Mouse (Mus musculus): ENCODE results near the gene Tcap. TPM values are rescaled to one million over a fixed set of nuclear protein-coding genes. Genes with fewer than 3 reads are reported as not detected.

Gene Tcap
- total RNA-seq, 1 experiment from 2014 or later = not detected

Other genes with a start within 250 kb of the Tcap start
- 26.2 to 33.1 TPM (median 27.1 TPM) in 3 replicates for gene Fbxl20, start 233.4 kb upstream of the Tcap start, total RNA-seq (2017)
- 23.7 to 46.9 TPM (median 25.9 TPM) in 3 replicates for gene Med1, start 190.5 kb upstream of the Tcap start, total RNA-seq (2017)
- 54.4 to 102 TPM (median 56.3 TPM) in 3 replicates for gene Cdk12, start 180.8 kb upstream of the Tcap start, total RNA-seq (2017)
- not detected in 3 replicates for gene Neurod2, start 54.2 kb upstream of the Tcap start, total RNA-seq (2017)
- not detected in 3 replicates for gene Ppp1r1b, start 35.4 kb upstream of the Tcap start, total RNA-seq (2017)
- gene Stard3, start 25.4 kb upstream of the Tcap start, total RNA-seq (2017) = 29.2 to 57.7 TPM (median 50.9 TPM) in 3 replicates
- gene Pnmt, start 2.6 kb downstream of the Tcap start, total RNA-seq (2017) = not detected in 3 replicates
- gene Pgap3, start 16.7 kb downstream of the Tcap start, total RNA-seq (2017) = 2.3 to 6.1 TPM (median 4.6 TPM) in 3 replicates
- 0.57 TPM in 1 of 3 replicates, not detected in the others for gene Erbb2, start 28.7 kb downstream of the Tcap start, total RNA-seq (2017)
- gene Mien1, start 55.2 kb downstream of the Tcap start, total RNA-seq (2017) = 37.7 to 75.9 TPM (median 57.5 TPM) in 3 replicates
- gene Grb7, start 62.6 kb downstream of the Tcap start, total RNA-seq (2017) = 0.76 TPM in 1 of 3 replicates, not detected in the others
- 82.2 to 248 TPM (median 102 TPM) in 3 replicates for gene Ikzf3, start 162.2 kb downstream of the Tcap start, total RNA-seq (2017)
- gene Zpbp2, start 167.3 kb downstream of the Tcap start, total RNA-seq (2017) = 1.0 to 3.5 TPM (median 2.2 TPM) in 3 replicates
- 10.6 to 34.4 TPM (median 16.6 TPM) in 3 replicates for gene Ormdl3, start 203.6 kb downstream of the Tcap start, total RNA-seq (2017)
- gene Lrrc3c, start 214.5 kb downstream of the Tcap start, total RNA-seq (2017) = not detected in 3 replicates
- gene Gm12355, start 241.8 kb downstream of the Tcap start, total RNA-seq (2017) = 0.43 to 1.6 TPM in 2 of 3 replicates, not detected in the other
- gene Gsdma3, start 242.5 kb downstream of the Tcap start, total RNA-seq (2017) = not detected in 3 replicates

Measured in monocyte, adult 5-6 weeks (primary cell).